Mouse (Mus musculus) C2C12 (cell line): ENCODE measurements around the gene Prr12. TPM values are rescaled to one million over a fixed set of nuclear protein-coding genes. Genes with fewer than 3 reads are reported as not detected.

Experiments
- H3K27me3 ChIP-seq: one replicate; pipeline ENCODE4 v1.6.1; 2011; ENCODE audit not compliant: control insufficient read depth, insufficient read depth, insufficient read length
- H3K36me3 ChIP-seq: one replicate; pipeline ENCODE4 v1.6.1; 2011; ENCODE audit not compliant: control insufficient read depth, insufficient read depth
- H3K4me3 ChIP-seq: one replicate; pipeline ENCODE4 v1.5.1; 2011; ENCODE audit warnings: mild to moderate bottlenecking, control low read depth; ENCODE audit not compliant: poor library complexity, insufficient read depth, severe bottlenecking
- H3K79me2 ChIP-seq: one replicate; pipeline ENCODE4 v1.6.1; 2011; ENCODE audit not compliant: control insufficient read depth, insufficient read depth
- H3K79me3 ChIP-seq: one replicate; pipeline ENCODE4 v1.6.1; 2011; ENCODE audit warnings: low read depth, control low read depth
- H3ac ChIP-seq: one replicate; pipeline ENCODE3; 2011; ENCODE audit warnings: low read depth; ENCODE audit not compliant: control insufficient read depth, insufficient read length
- CEBPB ChIP-seq: IDR thresholded peaks from one replicate; pipeline ENCODE4 v1.6.1; 2011; ENCODE audit warnings: low read depth, mild to moderate bottlenecking, control low read depth, moderate library complexity
- CTCF ChIP-seq: IDR thresholded peaks from one replicate; pipeline ENCODE4 v1.5.1; 2011; ENCODE audit not compliant: control insufficient read depth, insufficient read depth, insufficient read length
- FOSL1 ChIP-seq: IDR thresholded peaks from one replicate; pipeline ENCODE4 v1.8.0; 2011; ENCODE audit warnings: mild to moderate bottlenecking, low read length; ENCODE audit not compliant: poor library complexity, insufficient read depth, severe bottlenecking
- MAX ChIP-seq: IDR thresholded peaks from one replicate; pipeline ENCODE4 v1.6.1; 2011; ENCODE audit warnings: mild to moderate bottlenecking, control low read depth
- MYOD1 ChIP-seq: IDR thresholded peaks from one replicate; pipeline ENCODE4 v1.6.1; 2011; ENCODE audit warnings: low read depth; ENCODE audit not compliant: control insufficient read depth, insufficient read length
- MYOG ChIP-seq: IDR thresholded peaks from one replicate; pipeline ENCODE4 v1.6.1; 2011; ENCODE audit not compliant: control insufficient read depth, insufficient read length; ENCODE audit errors: extremely low read depth
- USF1 ChIP-seq: IDR thresholded peaks from one replicate; pipeline ENCODE4 v1.6.1; 2011; ENCODE audit warnings: low read depth, mild to moderate bottlenecking, control low read depth, moderate library complexity
- microRNA-seq: library from miRNA; unstranded; fragments of <30 nt; microRNA quantifications from one replicate; pipeline ENCODE4, GENCODE M21; 2019; ENCODE audit warnings: borderline microRNAs expressed
- polyA plus RNA-seq: library from polyadenylated mRNA; unstranded; fragments of >200 nt; fragmentation: generic; extraction: Trizol; gene quantifications from one replicate; pipeline ENCODE4 v1.2.1, GENCODE M21; 2012; ENCODE audit warnings: missing spikeins

Gene Prr12
- polyA plus RNA-seq, 1 experiment, result 14.2 TPM

GRCm38 (mm10) chr7:44983085-44983484 lies 69.6 kb downstream of the Prr12 start:
- H3ac ChIP-seq, result no peak overlapping the region
- peaks cover 52% of the 10 kb centered on the region for H3K36me3 ChIP-seq
- H3K4me3 ChIP-seq, result no peak overlapping the region

GRCm38 (mm10) chr7:44981539-44981938 lies 71.1 kb downstream of the Prr12 start:
- no peak for TF ChIP-seq USF1
- TF ChIP-seq MAX, result no peak
- TF ChIP-seq CTCF, result no peak
- no peak for TF ChIP-seq FOSL1
- no peak for TF ChIP-seq MYOG
- TF ChIP-seq MYOD1, result no peak
- TF ChIP-seq CEBPB, result no peak
- H3ac ChIP-seq, result no peak overlapping the region
- H3K36me3 ChIP-seq, result peaks cover 65% of the 10 kb centered on the region
- H3K4me3 ChIP-seq, result no peak overlapping the region
- H3K79me2 ChIP-seq, result peaks cover 66% of the 10 kb centered on the region
- H3K79me3 ChIP-seq, result peaks cover 39% of the 10 kb centered on the region
- H3K27me3 ChIP-seq, result no peaks in the 10 kb centered on the region

More at GRCm38 (mm10) chr7:44983085-44983484, 69.6 kb downstream of the Prr12 start:
- H3K79me2 ChIP-seq, result peaks cover 78% of the 10 kb centered on the region
- peak; percentile 84 for TF ChIP-seq CTCF
- TF ChIP-seq MAX, result no peak
- peaks cover 42% of the 10 kb centered on the region for H3K79me3 ChIP-seq
- H3K27me3 ChIP-seq, result no peaks in the 10 kb centered on the region

GRCm38 (mm10) chr7:44978300-44978699 lies 74.4 kb downstream of the Prr12 start:
- no peak overlapping the region for H3K4me3 ChIP-seq
- H3ac ChIP-seq, result no peak overlapping the region
- H3K79me2 ChIP-seq, result peaks cover 37% of the 10 kb centered on the region
- no peaks in the 10 kb centered on the region for H3K27me3 ChIP-seq
- peaks cover 72% of the 10 kb centered on the region for H3K36me3 ChIP-seq
- peaks cover 14% of the 10 kb centered on the region for H3K79me3 ChIP-seq
- TF ChIP-seq CTCF, result no peak
- no peak for TF ChIP-seq MYOD1
- TF ChIP-seq MAX, result no peak
- TF ChIP-seq USF1, result no peak
- TF ChIP-seq CEBPB, result no peak
- no peak for TF ChIP-seq FOSL1

Small RNA genes lying within 50 kb of the gene (microRNA-seq; reads per million reads assigned to microRNA genes)
- 0.76 reads per million, percentile 16 among the genes with 10 or more reads in this experiment for gene Mir7054

Other genes with a start within 250 kb of the Prr12 start
- 102 TPM for gene Nup62, start 236.8 kb downstream of the Prr12 start, polyA plus RNA-seq
- 0.63 TPM for gene Il4i1, start 236.5 kb downstream of the Prr12 start, polyA plus RNA-seq
- 290 TPM for gene Atf5, start 236.2 kb downstream of the Prr12 start, polyA plus RNA-seq
- 208 TPM for gene Akt1s1, start 203.9 kb downstream of the Prr12 start, polyA plus RNA-seq
- 38.4 TPM for gene Tbc1d17, start 203.8 kb downstream of the Prr12 start, polyA plus RNA-seq
- 32.0 TPM for gene Pnkp, start 195.7 kb downstream of the Prr12 start, polyA plus RNA-seq
- 221 TPM for gene Ptov1, start 183.1 kb downstream of the Prr12 start, polyA plus RNA-seq
- 43.9 TPM for gene Med25, start 160.2 kb downstream of the Prr12 start, polyA plus RNA-seq
- 9.8 TPM for gene Fuz, start 156.8 kb downstream of the Prr12 start, polyA plus RNA-seq
- gene Ap2a1, start 123.4 kb downstream of the Prr12 start, polyA plus RNA-seq, result 129 TPM
- 0.04 TPM for gene Tsks, start 109.7 kb downstream of the Prr12 start, polyA plus RNA-seq
- gene Cpt1c, start 78.0 kb downstream of the Prr12 start, polyA plus RNA-seq, result 5.5 TPM
- gene Prmt1, start 66.3 kb downstream of the Prr12 start, polyA plus RNA-seq, result 978 TPM
- 43.7 TPM for gene Irf3, start 55.2 kb downstream of the Prr12 start, polyA plus RNA-seq
- gene Bcl2l12, start 54.2 kb downstream of the Prr12 start, polyA plus RNA-seq, result 18.1 TPM
- 58.4 TPM for gene Scaf1, start 36.5 kb downstream of the Prr12 start, polyA plus RNA-seq
- gene Rras, start 34.9 kb downstream of the Prr12 start, polyA plus RNA-seq, result 56.8 TPM
- gene Nosip, start 9.5 kb upstream of the Prr12 start, polyA plus RNA-seq, result 66.6 TPM
- 14.0 TPM for gene Prrg2, start 9.8 kb upstream of the Prr12 start, polyA plus RNA-seq
- 166 TPM for gene Rcn3, start 39.3 kb upstream of the Prr12 start, polyA plus RNA-seq
- 30.7 TPM for gene Fcgrt, start 51.0 kb upstream of the Prr12 start, polyA plus RNA-seq
- 3,175 TPM for gene Rps11, start 71.6 kb upstream of the Prr12 start, polyA plus RNA-seq
- 6,379 TPM for gene Rpl13a, start 75.9 kb upstream of the Prr12 start, polyA plus RNA-seq
- 0.95 TPM for gene Gm45713, start 83.3 kb upstream of the Prr12 start, polyA plus RNA-seq
- gene Flt3l, start 83.6 kb upstream of the Prr12 start, polyA plus RNA-seq, result 1.6 TPM
- 129 TPM for gene Pih1d1, start 101.4 kb upstream of the Prr12 start, polyA plus RNA-seq
- 34.6 TPM for gene Aldh16a1, start 101.7 kb upstream of the Prr12 start, polyA plus RNA-seq
- gene Slc17a7, start 111.1 kb upstream of the Prr12 start, polyA plus RNA-seq, result 0.14 TPM
- not detected for gene Gfy, start 126.7 kb upstream of the Prr12 start, polyA plus RNA-seq
- not detected for gene Pth2, start 128.1 kb upstream of the Prr12 start, polyA plus RNA-seq
- gene Ccdc155, start 152.0 kb upstream of the Prr12 start, polyA plus RNA-seq, result not detected
- gene Dkkl1, start 159.3 kb upstream of the Prr12 start, polyA plus RNA-seq, result 0.07 TPM
- 127 TPM for gene Tead2, start 162.9 kb upstream of the Prr12 start, polyA plus RNA-seq
- gene Cd37, start 186.2 kb upstream of the Prr12 start, polyA plus RNA-seq, result 0.37 TPM
- gene Slc6a16, start 188.2 kb upstream of the Prr12 start, polyA plus RNA-seq, result not detected
- not detected for gene Slc6a21, start 224.6 kb upstream of the Prr12 start, polyA plus RNA-seq